Mouse (Mus musculus) heart, adult 8-10 months (tissue): ENCODE measurements around the gene Id2. TPM values are rescaled to one million over a fixed set of nuclear protein-coding genes. Genes with fewer than 3 reads are reported as not detected.

ENCODE experiments used
- DNase-seq: peaks from one replicate; pipeline ENCODE4 v3.0.0; 2022; ENCODE audit warnings: low spot score
- total RNA-seq, 4 experiments: library from RNA; stranded (reverse); gene quantifications; 2 replicates each; pipeline ENCODE4 v1.2.4; 2022

Id2 gene
- total RNA-seq = 10 to 100 TPM; 12.0 to 15.8 (median 13.6) TPM

DNA sequence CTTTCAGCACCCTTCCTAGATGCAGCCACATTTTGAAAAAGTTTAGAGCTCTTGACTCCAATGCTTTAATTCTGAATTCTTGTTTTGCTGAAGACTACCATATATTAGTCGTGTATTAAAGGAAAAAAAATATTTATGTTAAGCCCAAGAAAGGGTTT, at the start of gene Id2:
Gene Id2 (minus strand): TSS at position 89 of the 158 bp plus-strand sequence.
- DNase-seq = no peak

DNA sequence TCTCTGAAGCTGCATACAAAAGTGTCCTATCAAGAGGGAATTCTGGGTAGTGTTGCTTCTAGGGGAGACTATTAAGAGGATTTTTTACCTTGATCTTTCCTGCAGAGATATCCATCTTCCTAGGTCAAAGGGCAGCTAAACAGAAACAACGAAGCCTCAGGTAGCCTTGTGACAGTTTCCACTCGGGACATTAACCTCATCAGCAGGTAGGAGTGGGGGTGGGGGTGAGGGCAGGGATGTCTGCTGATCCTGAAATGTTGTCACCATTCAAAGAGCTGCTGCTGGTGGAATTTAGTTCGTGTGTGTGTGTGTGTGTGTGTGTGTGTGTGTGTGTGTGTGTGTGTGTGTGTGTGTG, 48.4 kb upstream of the Id2 start:
- DNase-seq = no peak

DNA sequence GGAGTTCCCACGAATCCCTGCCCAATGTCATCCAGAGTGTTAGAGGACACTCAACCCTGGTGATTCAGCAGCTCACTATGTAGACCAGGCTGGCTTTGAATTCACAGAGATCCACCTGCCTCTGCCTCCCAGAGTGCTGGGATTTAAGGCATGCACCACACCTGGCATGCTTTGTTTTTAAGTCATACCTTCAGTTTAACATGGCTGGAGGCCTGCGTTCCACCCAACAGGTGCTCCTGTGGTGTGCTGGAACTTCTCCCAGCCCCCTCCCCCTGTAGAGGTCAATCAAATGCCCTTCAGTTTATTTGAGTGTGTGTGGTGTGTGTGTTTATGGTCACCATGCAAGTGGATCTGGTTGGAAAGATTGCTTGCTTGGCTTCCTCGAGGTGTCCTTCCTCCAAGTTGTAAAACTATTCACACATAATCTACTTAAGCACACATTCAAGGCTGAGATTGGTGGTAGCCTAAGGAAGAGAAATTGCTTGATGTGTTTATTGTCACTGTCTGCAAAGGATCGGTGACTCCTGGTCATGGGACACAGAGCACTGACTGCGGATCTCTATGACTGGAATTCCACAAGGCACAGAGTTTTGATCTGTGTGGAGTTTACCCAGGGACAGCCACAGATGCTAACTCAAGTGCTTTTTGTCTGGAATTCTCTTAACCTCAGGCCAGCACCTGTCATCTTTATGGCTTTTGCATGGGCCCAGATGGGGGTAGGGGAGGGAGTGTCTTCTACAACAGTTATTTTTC, 47.8 kb upstream of the Id2 start:
- DNase-seq = no peak

DNA sequence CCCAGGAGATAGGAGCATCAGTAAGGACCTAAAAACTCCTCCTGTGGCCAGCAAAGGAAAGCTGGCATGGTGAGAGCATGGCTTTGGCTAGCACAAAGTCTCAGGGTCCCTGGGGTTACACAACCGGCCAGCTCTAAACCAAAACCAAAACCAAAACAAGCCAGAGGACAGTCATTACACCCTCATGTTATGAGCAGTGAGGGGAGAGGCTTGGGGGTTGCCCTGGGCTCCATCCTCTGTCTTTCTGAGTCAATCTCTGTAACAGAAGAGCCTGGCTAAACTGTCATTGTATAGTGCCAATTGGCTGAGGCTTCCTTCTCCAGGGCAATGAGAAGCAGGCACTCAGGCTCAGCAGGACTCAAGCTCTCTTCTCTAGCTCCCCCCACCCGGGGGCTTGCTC, 46.6 kb upstream of the Id2 start:
- no peak for DNase-seq

GRCm38 (mm10) chr12:25142251-25142650, 45.3 kb upstream of the Id2 start:
- no peak for DNase-seq

GRCm38 (mm10) chr12:25141311-25141710, 44.4 kb upstream of the Id2 start:
- no peak for DNase-seq

GRCm38 (mm10) chr12:25140115-25140514, 43.2 kb upstream of the Id2 start:
- no peak for DNase-seq

DNA sequence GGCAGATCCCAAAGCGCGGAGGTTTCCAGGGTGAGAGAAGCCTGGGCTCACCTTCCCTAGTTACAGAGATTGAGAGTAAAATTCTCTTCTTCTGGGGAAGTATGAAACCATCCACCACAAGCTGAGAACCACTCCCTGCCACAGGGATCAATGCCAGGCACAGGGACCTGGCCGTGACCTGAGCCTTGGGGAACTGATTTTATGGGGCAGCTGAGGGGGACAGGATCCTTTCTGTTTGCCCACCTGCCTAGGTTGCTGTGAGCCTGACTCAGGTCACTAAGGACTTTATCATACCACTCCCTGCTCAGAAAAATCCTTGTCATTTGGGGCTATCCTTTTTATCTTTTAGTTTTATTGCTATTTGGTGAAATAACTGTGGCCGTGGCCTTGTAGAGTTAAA, 41.7 kb upstream of the Id2 start:
- DNase-seq = no peak

DNA sequence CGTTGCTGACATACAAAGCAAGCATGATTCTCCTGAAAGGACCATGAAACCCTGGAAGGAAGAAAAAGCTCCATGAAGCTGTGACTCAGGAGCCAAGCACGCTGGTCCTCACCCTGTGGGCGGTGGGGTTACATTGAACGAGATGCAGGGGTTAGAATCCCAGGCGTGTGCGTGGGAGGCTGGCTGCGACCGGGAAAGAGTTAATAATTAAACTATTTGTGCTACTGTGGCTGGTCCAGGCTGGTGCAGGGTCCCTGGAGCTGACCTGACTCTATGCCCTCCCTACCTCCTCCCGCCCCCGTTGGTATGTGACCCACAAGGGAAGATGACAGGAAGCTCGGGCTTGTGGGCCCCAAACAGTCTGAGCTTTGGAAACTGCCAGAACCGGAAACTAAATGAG, 35.1 kb upstream of the Id2 start:
- DNase-seq = no peak

GRCm38 (mm10) chr12:25127629-25128028, 30.7 kb upstream of the Id2 start:
- no peak for DNase-seq

DNA sequence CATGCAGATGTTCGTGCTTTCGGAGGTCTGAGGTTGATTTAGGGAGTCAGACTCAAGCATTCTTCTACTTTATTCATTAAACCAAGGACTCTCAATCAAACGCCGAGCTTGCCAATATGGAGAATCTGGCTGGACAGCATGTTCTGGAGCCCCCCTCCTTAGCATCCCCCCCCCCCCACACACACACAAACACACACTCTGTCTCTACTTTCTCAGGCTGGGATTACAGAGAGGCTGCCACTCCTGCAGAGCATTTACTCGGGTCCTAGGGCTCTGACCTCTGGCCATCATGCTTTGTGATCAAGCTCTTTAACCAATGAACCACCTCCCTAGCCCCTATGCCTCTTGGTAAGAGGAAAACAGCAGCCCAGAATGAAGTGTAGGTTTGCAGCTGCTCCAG, 29.3 kb upstream of the Id2 start:
- DNase-seq = no peak

DNA sequence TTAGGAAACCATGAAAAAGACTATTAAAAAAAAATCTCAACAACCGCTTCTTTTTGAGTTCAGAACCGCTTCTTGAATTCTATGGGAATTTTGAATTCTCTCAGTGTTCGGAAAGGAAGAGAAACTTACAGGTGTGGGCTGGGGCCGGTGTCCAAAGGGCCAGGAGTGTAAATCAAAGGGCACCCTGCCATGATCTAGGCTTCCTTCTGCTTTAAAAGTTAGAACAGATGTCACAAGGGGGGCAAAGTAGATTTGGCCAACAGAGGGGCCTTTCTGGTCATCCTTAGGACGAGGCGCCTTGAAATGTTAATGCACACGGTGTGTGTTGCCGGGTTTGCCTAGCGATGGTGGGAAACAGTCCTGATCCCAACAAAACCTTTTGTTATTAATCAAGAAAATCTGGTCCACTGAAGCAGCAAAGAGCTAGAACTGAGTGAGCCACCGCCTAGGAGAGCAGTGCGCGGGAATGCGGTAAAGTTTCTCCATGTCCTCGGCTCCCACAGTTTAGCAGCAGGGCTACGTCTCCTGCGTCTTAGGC, 28.4 kb upstream of the Id2 start:
- DNase-seq = no peak

GRCm38 (mm10) chr12:25124431-25125238, 27.7 kb upstream of the Id2 start:
- no peak for DNase-seq

DNA sequence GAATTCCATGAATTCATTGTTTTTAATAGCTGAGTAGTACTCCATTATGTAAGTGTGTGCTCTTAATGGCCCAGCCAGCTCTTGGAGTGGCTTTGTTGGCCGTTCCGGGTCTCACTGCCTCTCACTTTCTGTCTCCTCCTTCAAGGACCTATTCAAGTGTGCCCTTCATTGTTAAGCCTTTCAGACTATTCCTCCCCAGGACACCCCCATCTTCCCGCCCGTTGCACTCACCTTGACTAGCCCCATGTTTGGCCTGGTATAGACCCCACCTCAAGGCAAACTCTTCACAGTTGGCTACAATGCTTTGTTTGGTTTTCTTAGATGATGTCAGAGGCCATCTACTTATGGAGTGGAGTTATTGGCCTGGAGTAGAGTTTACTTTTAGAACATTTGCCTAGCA, 23.8 kb upstream of the Id2 start:
- DNase-seq = no peak

DNA sequence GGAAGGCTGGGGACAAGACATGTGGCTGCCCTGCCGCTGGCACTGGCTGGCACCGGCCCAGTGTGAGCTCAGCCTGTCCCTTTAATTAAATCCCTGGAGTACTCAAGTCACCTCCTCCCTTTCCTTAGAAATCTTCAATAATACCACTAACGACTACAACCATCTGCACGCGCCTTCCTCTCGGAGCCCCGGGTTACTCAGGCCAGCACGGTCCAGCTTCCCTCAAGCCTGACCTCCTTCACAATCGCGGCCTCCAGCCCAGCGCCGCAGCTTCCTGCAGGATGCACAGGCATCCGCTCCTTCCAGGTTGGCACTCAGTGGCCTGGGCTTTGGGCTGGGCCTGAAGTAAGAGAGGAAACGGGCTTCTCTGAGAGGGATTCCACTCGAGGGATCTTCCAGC, 22.3 kb upstream of the Id2 start:
- DNase-seq = peak; percentile 74

GRCm38 (mm10) chr12:25117856-25118511, 21.0 kb upstream of the Id2 start:
- no peak for DNase-seq

GRCm38 (mm10) chr12:25116126-25116525, 19.2 kb upstream of the Id2 start:
- no peak for DNase-seq

- no peak for DNase-seq
These were observed 17.5 kb upstream of the Id2 start for GRCm38 (mm10) chr12:25114426-25114825.

DNA sequence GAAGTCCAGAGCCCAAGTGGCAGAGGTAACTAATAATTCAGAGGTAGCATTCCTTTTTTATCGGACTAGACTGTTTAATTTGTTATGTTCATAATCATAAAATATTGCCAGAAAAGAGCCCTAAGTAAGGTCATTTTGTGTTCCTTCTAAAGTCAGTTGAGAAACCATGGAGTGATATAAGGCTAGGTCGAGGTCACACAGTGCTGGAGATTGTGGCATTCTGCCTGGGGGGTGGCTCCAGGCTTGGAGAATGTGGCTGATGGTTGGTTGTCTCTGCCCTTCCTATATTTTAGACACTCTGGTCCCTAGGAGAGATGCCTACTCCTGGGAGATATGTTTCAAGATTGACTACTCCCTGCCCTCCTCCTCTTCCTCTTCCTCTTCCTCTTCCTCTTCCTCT, 16.4 kb upstream of the Id2 start:
- no peak for DNase-seq

- no peak for DNase-seq
These were observed 15.9 kb upstream of the Id2 start for GRCm38 (mm10) chr12:25112806-25113205.

DNA sequence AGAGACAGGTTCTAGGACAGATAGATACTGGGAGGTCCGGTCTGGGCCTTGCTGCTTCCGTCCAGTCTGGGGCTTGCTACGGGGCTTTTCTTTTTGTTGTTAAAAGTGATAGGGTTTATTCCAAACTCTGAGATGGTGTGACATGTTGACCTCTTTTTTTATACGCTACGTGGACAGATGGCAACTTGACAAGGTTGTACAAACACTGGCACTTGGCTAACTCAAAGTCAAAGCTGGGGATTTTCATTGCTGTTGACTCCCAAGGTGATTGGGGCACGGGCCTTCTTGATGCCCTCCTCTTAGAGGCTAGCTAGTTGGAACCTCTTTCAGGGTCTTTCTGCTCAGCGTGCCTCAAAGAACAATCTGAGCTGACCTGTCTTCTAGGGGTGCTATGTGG, 13.7 kb upstream of the Id2 start:
- no peak for DNase-seq

DNA sequence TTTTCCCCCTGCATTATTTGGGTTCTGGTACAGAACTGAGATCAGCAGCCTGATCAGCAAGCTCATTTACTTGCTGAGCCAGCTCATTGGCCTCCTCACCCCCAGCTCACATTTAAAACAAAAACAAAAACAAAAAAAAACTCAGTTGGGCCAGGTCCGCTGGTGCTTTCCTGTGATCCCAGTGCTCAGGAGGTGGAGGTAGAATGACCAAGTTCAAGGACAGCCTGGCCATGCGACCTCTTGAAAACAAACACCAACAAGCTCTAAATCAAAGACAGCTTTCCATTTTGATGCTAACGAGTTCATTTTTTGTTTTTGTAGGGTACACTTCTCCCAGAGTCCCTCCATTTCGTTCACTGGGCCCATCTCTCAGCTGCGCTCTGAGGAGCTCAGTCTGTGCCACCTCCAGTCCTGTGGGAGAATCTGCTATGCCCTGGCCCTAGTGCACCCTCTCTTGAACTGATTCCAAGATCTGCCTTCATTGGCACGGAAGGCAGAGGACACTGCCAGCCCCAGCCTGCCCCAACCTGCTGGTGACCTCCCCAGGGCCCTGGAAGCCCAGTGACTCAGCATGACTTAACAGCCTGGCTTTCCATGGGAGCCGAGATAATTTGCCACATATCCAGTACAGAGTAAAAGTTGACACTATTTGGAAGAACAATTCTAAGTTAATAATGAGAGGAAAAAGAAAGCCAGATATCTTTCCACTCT, 13.2 kb upstream of the Id2 start:
- peak; percentile 49 for DNase-seq
